Mouse (Mus musculus): Measurements from ENCODE around the gene Lnx2. TPM values are rescaled to one million over a fixed set of nuclear protein-coding genes. Genes with fewer than 3 reads are reported as not detected.

Lnx2 gene
- polyA plus RNA-seq, 1 experiment from 2014 or later, result 14.2 TPM

DNA sequence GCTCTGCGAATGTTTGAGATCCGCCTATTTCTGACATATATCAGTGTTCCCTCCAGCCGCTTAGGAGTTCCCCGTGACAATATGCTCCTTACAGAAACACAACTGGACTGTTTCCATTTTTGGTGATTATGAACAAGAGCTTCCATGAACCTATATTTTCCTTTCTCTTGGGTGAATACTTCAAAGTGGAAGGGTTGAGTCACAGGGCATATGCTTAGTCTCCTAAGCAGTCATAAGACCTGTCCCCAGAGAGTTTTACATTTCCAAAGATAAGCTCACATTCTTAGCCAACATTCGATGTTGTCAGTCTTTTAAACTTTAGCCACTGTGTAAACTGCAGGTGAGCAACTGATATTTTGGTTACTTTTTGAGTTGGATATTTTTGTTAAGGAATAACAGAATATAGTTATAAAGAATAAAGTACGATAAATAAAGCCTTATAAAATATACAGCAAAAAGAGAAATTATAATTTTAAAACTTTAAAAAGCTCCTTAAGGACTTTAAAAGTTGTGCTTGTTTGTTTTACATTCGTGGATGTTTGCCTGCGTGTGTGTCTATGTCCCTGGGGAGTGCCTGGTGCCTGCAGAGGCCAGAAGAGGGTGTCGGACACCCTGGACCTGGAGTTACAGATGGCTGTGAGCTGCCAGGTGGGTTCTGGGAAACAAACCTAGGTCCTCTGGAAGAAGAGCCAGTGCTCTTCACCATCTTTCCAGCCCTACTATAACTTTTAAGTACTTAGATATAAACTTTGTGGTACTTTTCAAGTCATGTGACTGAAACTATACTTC lies 18.6 kb downstream of the Lnx2 start:
- no peaks in the 10 kb centered on the region for H3K9me3 ChIP-seq
- WGBS, result 74% methylated on average over 9 of the region's 9 CpGs
- H3K9ac ChIP-seq, result no peak overlapping the region
- no peak overlapping the region for H3K4me3 ChIP-seq
- no peak overlapping the region for H3K4me2 ChIP-seq
- H3K27ac ChIP-seq, result no peak overlapping the region
- H3K27me3 ChIP-seq, result no peaks in the 10 kb centered on the region
- H3K4me1 ChIP-seq, result peaks cover 5% of the 10 kb centered on the region; the same call in 1 of the 2 replicates
- no peaks in the 10 kb centered on the region for H3K36me3 ChIP-seq
- ATAC-seq (ENCODE audit: insufficient number of reproducible peaks, low FRiP score, low TSS enrichment, low read depth), result no peak

- Histone ChIP-seq H3K4me3 (no peak overlapping the region), H3K4me2 (no peak overlapping the region), H3K27me3 (no peaks in the 10 kb centered on the region), H3K4me1 (peaks cover 9% of the 10 kb centered on the region), H3K36me3 (no peaks in the 10 kb centered on the region), H3K9ac (no peak overlapping the region), H3K9me3 (no peaks in the 10 kb centered on the region), H3K27ac (no peak overlapping the region)
- WGBS, result 83% methylated on average over 10 of the region's 10 CpGs
- ATAC-seq (ENCODE audit: insufficient number of reproducible peaks, low FRiP score, low TSS enrichment, low read depth), result no peak
These were observed 19.6 kb downstream of the Lnx2 start for GRCm38 (mm10) chr5:147056712-147057290.

GRCm38 (mm10) chr5:147055572-147056245 lies 20.7 kb downstream of the Lnx2 start:
- H3K9me3 ChIP-seq, result no peaks in the 10 kb centered on the region
- H3K4me1 ChIP-seq, result peaks cover 15% of the 10 kb centered on the region
- no peaks in the 10 kb centered on the region for H3K36me3 ChIP-seq
- H3K9ac ChIP-seq, result no peak overlapping the region
- H3K4me3 ChIP-seq, result no peak overlapping the region
- H3K27me3 ChIP-seq, result no peaks in the 10 kb centered on the region
- no peak overlapping the region for H3K4me2 ChIP-seq
- 67% methylated on average over 6 of the region's 6 CpGs for WGBS
- no peak overlapping the region for H3K27ac ChIP-seq
- ATAC-seq (ENCODE audit: insufficient number of reproducible peaks, low FRiP score, low TSS enrichment, low read depth), result 0 out of 2 replicates have a peak, but pooled peaks have one; percentile 14

DNA sequence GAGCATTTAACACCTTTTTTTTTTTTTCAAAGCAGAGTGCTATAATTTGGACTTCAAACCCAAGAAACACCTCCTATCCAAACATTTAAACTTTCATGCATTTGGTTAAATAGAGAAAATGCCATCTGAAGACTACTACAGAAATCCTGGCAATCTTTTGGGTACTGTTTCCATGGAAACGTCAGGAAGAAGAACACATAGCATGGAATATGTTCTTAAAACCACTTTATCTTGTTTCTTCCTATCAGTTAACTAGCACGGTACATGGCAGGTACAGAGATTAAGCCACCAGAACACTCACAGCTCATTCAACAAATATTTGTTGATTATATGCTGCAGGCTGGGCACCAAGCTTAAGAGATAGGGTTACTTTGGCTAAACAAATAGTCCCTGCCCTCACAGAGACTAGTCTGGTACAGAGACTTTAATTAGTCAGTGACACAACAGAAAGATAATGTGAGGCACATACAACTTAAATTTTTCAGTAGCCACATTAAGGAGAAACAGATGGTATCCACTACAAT lies 21.6 kb downstream of the Lnx2 start:
- no peak for ATAC-seq (ENCODE audit: insufficient number of reproducible peaks, low FRiP score, low TSS enrichment, low read depth)
- H3K27me3 ChIP-seq, result no peaks in the 10 kb centered on the region
- H3K4me1 ChIP-seq, result peaks cover 15% of the 10 kb centered on the region
- H3K4me2 ChIP-seq, result no peak overlapping the region
- H3K36me3 ChIP-seq, result no peaks in the 10 kb centered on the region
- 71% methylated on average over 2 of the region's 2 CpGs for WGBS
- no peak overlapping the region for H3K9ac ChIP-seq
- H3K9me3 ChIP-seq, result no peaks in the 10 kb centered on the region
- no peak overlapping the region for H3K4me3 ChIP-seq
- H3K27ac ChIP-seq, result no peak overlapping the region

DNA sequence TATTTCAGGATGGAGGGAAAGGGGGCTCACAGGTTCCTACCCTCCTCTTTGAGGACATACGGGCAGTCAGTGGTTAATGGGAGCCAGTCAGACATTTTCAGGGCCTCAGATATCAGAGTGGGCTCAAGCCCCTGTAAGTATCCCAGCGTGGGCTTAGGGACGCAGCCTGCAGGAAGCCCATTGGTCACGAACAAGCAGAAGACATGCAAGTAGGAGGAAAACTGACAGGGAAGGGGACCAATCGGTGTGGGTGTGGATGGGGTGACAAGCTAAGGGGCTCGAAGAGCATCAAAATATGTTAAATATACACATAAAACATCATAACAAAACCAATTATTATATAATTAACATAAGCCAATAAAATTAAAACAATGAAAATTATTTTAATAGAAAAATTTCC lies 22.1 kb downstream of the Lnx2 start:
- H3K9me3 ChIP-seq, result no peaks in the 10 kb centered on the region
- 80% methylated on average over 6 of the region's 6 CpGs for WGBS
- no peak for ATAC-seq (ENCODE audit: insufficient number of reproducible peaks, low FRiP score, low TSS enrichment, low read depth)
- no peak overlapping the region for H3K9ac ChIP-seq
- no peak overlapping the region for H3K4me2 ChIP-seq
- H3K4me3 ChIP-seq, result no peak overlapping the region
- no peaks in the 10 kb centered on the region for H3K36me3 ChIP-seq
- H3K4me1 ChIP-seq, result peaks cover 15% of the 10 kb centered on the region
- H3K27ac ChIP-seq, result no peak overlapping the region
- no peaks in the 10 kb centered on the region for H3K27me3 ChIP-seq

DNA sequence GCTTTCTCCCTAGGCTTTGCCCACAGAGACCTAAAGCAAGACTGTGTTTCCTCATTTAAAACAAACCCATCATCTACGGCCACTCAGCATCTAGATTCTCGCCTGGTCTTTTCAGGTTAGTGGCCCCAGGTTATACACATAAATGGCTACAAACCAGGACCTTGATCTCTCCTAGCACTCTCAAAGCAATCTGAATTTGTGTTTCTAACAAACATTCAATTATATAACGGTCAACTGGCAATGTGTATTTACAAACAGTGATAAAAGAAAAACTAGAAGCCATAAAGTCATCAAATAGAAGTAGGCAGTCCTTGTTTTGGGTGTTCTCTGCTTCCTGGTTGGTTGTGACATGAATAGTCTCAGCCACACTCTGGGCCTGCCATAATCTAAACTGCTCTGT lies 22.9 kb downstream of the Lnx2 start:
- Histone ChIP-seq H3K27me3 (no peaks in the 10 kb centered on the region), H3K9me3 (no peaks in the 10 kb centered on the region), H3K4me1 (peaks cover 13% of the 10 kb centered on the region), H3K27ac (no peak overlapping the region), H3K36me3 (no peaks in the 10 kb centered on the region), H3K4me3 (no peak overlapping the region), H3K9ac (no peak overlapping the region), H3K4me2 (no peak overlapping the region)
- 74% methylated on average over 3 of the region's 3 CpGs for WGBS
- ATAC-seq (ENCODE audit: insufficient number of reproducible peaks, low FRiP score, low TSS enrichment, low read depth), result no peak

- no peak overlapping the region for H3K4me2 ChIP-seq
- ATAC-seq (ENCODE audit: insufficient number of reproducible peaks, low FRiP score, low TSS enrichment, low read depth), result no peak
- no peaks in the 10 kb centered on the region for H3K27me3 ChIP-seq
- peaks cover 11% of the 10 kb centered on the region; the same call in 1 of the 2 replicates for H3K4me1 ChIP-seq
- no peak overlapping the region for H3K4me3 ChIP-seq
- H3K36me3 ChIP-seq, result no peaks in the 10 kb centered on the region
- H3K9me3 ChIP-seq, result no peaks in the 10 kb centered on the region
- 78% methylated on average over 6 of the region's 6 CpGs for WGBS
- H3K9ac ChIP-seq, result no peak overlapping the region
- no peak overlapping the region for H3K27ac ChIP-seq
These were observed 23.3 kb downstream of the Lnx2 start for GRCm38 (mm10) chr5:147053071-147053470.

- no peaks in the 10 kb centered on the region for H3K9me3 ChIP-seq
- no peak for ATAC-seq (ENCODE audit: insufficient number of reproducible peaks, low FRiP score, low TSS enrichment, low read depth)
- H3K4me1 ChIP-seq, result peaks cover 10% of the 10 kb centered on the region; the same call in 1 of the 2 replicates
- H3K4me3 ChIP-seq, result no peak overlapping the region
- no peak overlapping the region for H3K27ac ChIP-seq
- H3K4me2 ChIP-seq, result no peak overlapping the region
- H3K36me3 ChIP-seq, result no peaks in the 10 kb centered on the region
- no peaks in the 10 kb centered on the region for H3K27me3 ChIP-seq
- WGBS, result 62% methylated on average over 4 of the region's 4 CpGs
- no peak overlapping the region for H3K9ac ChIP-seq
These were observed 24.2 kb downstream of the Lnx2 start for GRCm38 (mm10) chr5:147052309-147052558.

DNA sequence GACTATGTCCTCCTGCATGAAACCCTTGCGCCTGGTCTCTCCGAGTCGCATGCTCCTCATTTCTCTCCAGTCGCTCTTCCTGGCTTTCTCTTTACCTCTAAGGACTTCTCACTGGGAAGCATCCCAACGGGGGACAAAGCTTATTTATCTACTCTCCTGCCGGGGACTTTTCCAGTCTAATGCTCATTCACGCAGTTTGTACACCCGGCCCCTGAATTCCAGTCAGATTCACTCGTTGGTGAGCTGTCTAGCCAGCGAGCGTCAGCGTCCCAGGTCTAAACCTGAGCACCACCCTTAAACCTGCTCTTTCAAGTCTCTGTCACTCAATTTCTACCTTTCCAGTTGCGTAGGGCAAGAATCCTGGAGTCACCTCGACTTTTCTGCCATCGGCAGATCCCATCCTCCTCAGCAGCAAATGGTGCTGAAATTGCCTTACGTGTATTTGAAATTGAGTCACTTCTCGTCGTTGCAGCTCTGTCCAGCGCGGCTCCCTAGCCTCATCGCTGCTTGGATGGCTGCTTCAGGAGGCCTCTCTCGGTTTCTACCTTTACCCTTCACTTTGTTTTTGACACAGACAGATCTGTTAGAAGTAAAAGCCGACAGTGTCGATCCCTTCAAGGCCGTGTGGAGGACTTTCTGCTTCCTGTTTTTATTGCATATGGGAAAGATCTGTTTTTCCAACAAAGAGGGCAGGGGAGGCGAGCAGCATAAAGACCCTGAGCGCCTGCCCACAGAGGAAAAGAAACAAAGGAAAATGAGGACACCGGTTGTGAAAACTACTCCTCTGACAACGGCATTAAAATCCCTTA lies 24.7 kb downstream of the Lnx2 start:
- Histone ChIP-seq H3K27me3 (no peaks in the 10 kb centered on the region), H3K36me3 (no peaks in the 10 kb centered on the region), H3K4me2 (no peak overlapping the region), H3K9ac (no peak overlapping the region), H3K4me1 (peaks cover 10% of the 10 kb centered on the region; the same call in 1 of the 2 replicates), H3K27ac (no peak overlapping the region), H3K4me3 (no peak overlapping the region), H3K9me3 (no peaks in the 10 kb centered on the region)
- no peak for ATAC-seq (ENCODE audit: insufficient number of reproducible peaks, low FRiP score, low TSS enrichment, low read depth)
- WGBS, result 61% methylated on average over 29 of the region's 29 CpGs

DNA sequence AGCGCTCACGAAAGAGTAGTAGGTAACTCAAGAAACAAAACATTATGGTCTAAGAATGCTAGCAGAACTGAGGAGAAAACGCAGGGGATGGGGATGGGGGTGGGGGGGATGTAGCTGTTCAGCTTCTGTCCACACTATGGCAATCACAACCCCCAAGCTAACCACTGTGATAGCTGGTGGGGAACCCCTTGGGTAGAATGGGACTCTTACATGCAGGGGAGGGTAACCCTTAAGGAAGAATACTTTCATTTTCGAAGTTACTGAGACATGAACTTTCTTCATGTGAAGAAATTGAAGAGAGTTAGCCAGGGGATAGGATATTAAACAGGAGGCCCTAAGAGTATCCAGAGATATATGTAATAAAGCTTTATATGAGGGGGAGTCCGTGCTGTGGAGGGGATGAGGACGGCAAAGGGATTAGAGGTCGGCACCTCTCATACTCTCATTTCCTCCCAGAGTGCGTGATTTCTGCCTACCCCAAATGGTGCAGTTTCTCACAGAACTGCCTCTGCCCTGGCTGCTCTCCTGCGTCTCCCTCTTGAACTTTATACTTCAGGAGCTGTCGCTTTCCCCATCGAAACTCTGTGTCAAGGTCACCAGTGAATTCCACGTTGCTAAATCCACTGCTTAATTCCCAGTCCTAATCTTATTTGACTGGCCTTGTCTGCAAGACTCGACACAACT lies 25.4 kb downstream of the Lnx2 start:
- no peak for ATAC-seq (ENCODE audit: insufficient number of reproducible peaks, low FRiP score, low TSS enrichment, low read depth)

GRCm38 (mm10) chr5:147049544-147050209 lies 26.7 kb downstream of the Lnx2 start:
- no peak overlapping the region for H3K4me2 ChIP-seq
- no peaks in the 10 kb centered on the region for H3K9me3 ChIP-seq
- WGBS, result 71% methylated on average over 19 of the region's 19 CpGs
- ATAC-seq (ENCODE audit: insufficient number of reproducible peaks, low FRiP score, low TSS enrichment, low read depth), result no peak
- H3K27me3 ChIP-seq, result no peaks in the 10 kb centered on the region
- H3K9ac ChIP-seq, result no peak overlapping the region
- H3K4me1 ChIP-seq, result peaks cover 13% of the 10 kb centered on the region
- H3K27ac ChIP-seq, result no peak overlapping the region
- no peaks in the 10 kb centered on the region for H3K36me3 ChIP-seq
- H3K4me3 ChIP-seq, result no peak overlapping the region

More for the DNA sequence above, 25.4 kb downstream of the Lnx2 start:
- no peak overlapping the region for H3K4me3 ChIP-seq
- H3K4me2 ChIP-seq, result no peak overlapping the region
- H3K4me1 ChIP-seq, result peaks cover 10% of the 10 kb centered on the region; the same call in 1 of the 2 replicates
- H3K36me3 ChIP-seq, result no peaks in the 10 kb centered on the region
- no peak overlapping the region for H3K27ac ChIP-seq
- no peaks in the 10 kb centered on the region for H3K9me3 ChIP-seq
- H3K27me3 ChIP-seq, result no peaks in the 10 kb centered on the region
- 67% methylated on average over 13 of the region's 13 CpGs for WGBS
- H3K9ac ChIP-seq, result no peak overlapping the region
